Mouse (Mus musculus): ENCODE data around the gene Gm49337.

- TF ChIP-seq CTCF (IDR thresholded peaks at IDR 0.05; ENCODE audit: insufficient read depth, low read length) (no peak), POLR2A (IDR thresholded peaks at IDR 0.05; ENCODE audit: borderline replicate concordance, extremely low read depth, low read depth, low read length) (no peak)
Observed at GRCm38 (mm10) chr4:116125803-116126386, 47.3 kb upstream of the Gm49337 start.

Data from lung, adult 2 months (tissue).